9 mouse cellular contexts compared by ENCODE assay signal in the genomic region with DNA sequence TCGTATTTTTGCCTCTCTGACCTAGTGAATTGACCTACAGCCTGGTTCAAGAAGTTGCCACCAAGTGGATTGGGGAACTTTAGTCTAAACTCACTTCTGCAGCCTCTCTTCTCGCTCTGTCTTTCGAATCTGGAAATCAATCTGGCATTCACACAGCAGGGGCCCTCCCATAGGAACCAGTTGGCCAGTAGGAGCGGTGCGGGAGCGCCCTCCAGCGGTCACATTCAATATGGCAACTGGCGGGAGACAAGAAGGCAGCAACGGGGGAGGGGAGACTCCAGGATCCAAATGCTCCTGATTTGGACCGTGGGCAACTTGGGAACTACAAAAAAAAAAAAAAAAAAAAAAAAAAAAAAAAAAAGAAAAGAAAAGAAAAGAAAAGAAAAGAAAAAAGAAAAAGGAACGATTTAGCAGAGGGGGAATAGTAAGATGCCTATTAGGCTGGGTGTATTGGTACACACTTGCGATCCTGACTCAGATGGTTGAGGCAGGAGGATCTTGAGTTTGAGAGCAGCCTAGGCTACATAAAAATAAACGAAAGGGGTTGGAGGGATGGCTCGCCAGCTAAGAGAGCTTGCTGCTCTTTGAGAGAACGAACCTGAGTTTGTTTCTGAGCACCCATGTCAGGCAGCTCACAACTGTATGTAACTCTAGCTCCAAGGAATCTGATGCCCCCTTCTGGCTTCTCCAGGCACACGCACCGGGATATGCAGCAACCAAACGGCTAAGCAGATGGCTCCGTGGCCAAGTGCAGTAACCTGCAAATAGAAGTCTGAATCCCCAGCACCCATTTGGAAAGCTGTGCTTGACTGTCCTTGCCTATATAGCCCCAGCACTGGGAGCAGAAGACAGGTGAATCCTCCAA. TPM values are rescaled to one million over a fixed set of nuclear protein-coding genes. Genes with fewer than 3 reads are reported as not detected.
DNase-seq lines count a peak whose midpoint lies in the region; ATAC-seq and TF ChIP-seq lines count a peak whose summit lies in the region.
"Had no signal": no experiment of that assay in that cellular context is flagged by ENCODE, and none has a peak within 500 bp of the region (broad histone marks: within the 10 kb centered on the region; RNA-seq: fewer than 3 reads in every experiment).

No protein-coding gene starts in this region.

- no peak overlapping the region for H3K9ac ChIP-seq in heart, embryonic 16.5 days (ENCODE audit: low read length)
- no peak overlapping the region for H3K9ac ChIP-seq in liver, embryonic 15.5 days
- H3K9ac ChIP-seq in neural tube, embryonic 15.5 days (replicated peaks): no peak overlapping the region

- DNase-seq in fibroblast of lung, adult 2 months (ENCODE audit: low read depth): peak; percentile 75
- peak; percentile 97 to 99 for DNase-seq in kidney, postnatal 36 days
- peak; percentile 98 for DNase-seq in testis, postnatal 10 days (ENCODE audit: low spot score)

- H3K4me2 ChIP-seq in heart, embryonic 16.5 days (ENCODE audit: low read depth, low read length): 0 out of 2 replicates have a peak overlapping the region, but pooled peaks have one; percentile 2
- H3K4me2 ChIP-seq in liver, embryonic 15.5 days: peak overlapping the region; percentile 27
- no peak overlapping the region for H3K4me2 ChIP-seq in neural tube, embryonic 15.5 days

- peak; percentile 88 for TF ChIP-seq CTCF in C2C12 (IDR thresholded peaks at IDR 0.05; ENCODE audit: control insufficient read depth, insufficient read depth, insufficient read length)
- TF ChIP-seq CTCF in bone marrow macrophage, adult 2 months (IDR thresholded peaks at IDR 0.05; ENCODE audit: low read depth, low read length): peak; percentile 90; the same call in 1 of the 2 replicates

- H3K4me3 ChIP-seq in C2C12 (ENCODE audit: insufficient read depth, poor library complexity, severe bottlenecking): no peak overlapping the region
- H3K4me3 ChIP-seq in bone marrow macrophage, adult 2 months (ENCODE audit: insufficient read depth, low read length): no peak overlapping the region
- no peak overlapping the region for H3K4me3 ChIP-seq in heart, embryonic 16.5 days (ENCODE audit: low read length)
- H3K4me3 ChIP-seq in liver, embryonic 15.5 days (replicated peaks): no peak overlapping the region
- no peak overlapping the region for H3K4me3 ChIP-seq in neural tube, embryonic 15.5 days (replicated peaks)
- H3K4me3 ChIP-seq: erythroblast, embryonic 14.5 days had no signal

- TF ChIP-seq POLR2A in bone marrow macrophage, adult 2 months (IDR thresholded peaks at IDR 0.05; ENCODE audit: borderline replicate concordance, low read depth, low read length): no peak

- no peaks in the 10 kb centered on the region for H3K79me3 ChIP-seq in C2C12 (ENCODE audit: low read depth)

- ATAC-seq in heart, embryonic 16.5 days (replicated peaks; ENCODE audit: extremely low read depth, insufficient read depth, low FRiP score): no peak
- no peak for ATAC-seq in liver, embryonic 15.5 days (ENCODE audit: insufficient read depth)
- ATAC-seq in neural tube, embryonic 15.5 days (ENCODE audit: low FRiP score): no peak

- H3K79me2 ChIP-seq in C2C12 (ENCODE audit: control insufficient read depth, insufficient read depth): no peaks in the 10 kb centered on the region

- H3K9me3 ChIP-seq in heart, embryonic 16.5 days (replicated peaks; ENCODE audit: control insufficient read depth, low read length): no peaks in the 10 kb centered on the region
- no peaks in the 10 kb centered on the region for H3K9me3 ChIP-seq in liver, embryonic 15.5 days (replicated peaks)
- no peaks in the 10 kb centered on the region for H3K9me3 ChIP-seq in neural tube, embryonic 15.5 days (replicated peaks)

- H3K27ac ChIP-seq in bone marrow macrophage, adult 2 months (ENCODE audit: insufficient read depth, low read depth, low read length): no peak overlapping the region
- H3K27ac ChIP-seq in heart, embryonic 16.5 days (ENCODE audit: low read length): no peak overlapping the region
- H3K27ac ChIP-seq in liver, embryonic 15.5 days (replicated peaks): no peak overlapping the region
- H3K27ac ChIP-seq in neural tube, embryonic 15.5 days (replicated peaks): peak overlapping the region; percentile 10; the same call in 1 of the 2 replicates

- no peak overlapping the region for H3ac ChIP-seq in C2C12 (ENCODE audit: control insufficient read depth, insufficient read length, low read depth)

- H3K27me3 ChIP-seq in C2C12 (ENCODE audit: control insufficient read depth, insufficient read depth, insufficient read length): no peaks in the 10 kb centered on the region
- H3K27me3 ChIP-seq in heart, embryonic 16.5 days (ENCODE audit: control insufficient read depth, insufficient read depth, low read length): no peaks in the 10 kb centered on the region
- H3K27me3 ChIP-seq in liver, embryonic 15.5 days: peaks cover 51% of the 10 kb centered on the region
- H3K27me3 ChIP-seq in neural tube, embryonic 15.5 days (replicated peaks): no peaks in the 10 kb centered on the region

- WGBS in heart, embryonic 16.5 days: 9% methylated on average over 19 of the region's 19 CpGs
- WGBS in liver, embryonic 15.5 days (ENCODE audit: insufficient replicate concordance): 5% methylated on average over 19 of the region's 19 CpGs
- WGBS in neural tube, embryonic 15.5 days: 7% methylated on average over 19 of the region's 19 CpGs

- H3K4me1 ChIP-seq in bone marrow macrophage, adult 2 months (ENCODE audit: control insufficient read depth, insufficient read depth, low read length): peaks cover 22% of the 10 kb centered on the region
- H3K4me1 ChIP-seq in heart, embryonic 16.5 days (ENCODE audit: control insufficient read depth, insufficient read depth, low read length): peaks cover 46% of the 10 kb centered on the region
- peaks cover 76% of the 10 kb centered on the region for H3K4me1 ChIP-seq in liver, embryonic 15.5 days (replicated peaks)
- peaks cover 65% of the 10 kb centered on the region for H3K4me1 ChIP-seq in neural tube, embryonic 15.5 days

- no peaks in the 10 kb centered on the region for H3K36me3 ChIP-seq in C2C12 (ENCODE audit: control insufficient read depth, insufficient read depth)
- H3K36me3 ChIP-seq in heart, embryonic 16.5 days (ENCODE audit: control insufficient read depth, insufficient read depth): no peaks in the 10 kb centered on the region
- no peaks in the 10 kb centered on the region for H3K36me3 ChIP-seq in liver, embryonic 15.5 days (replicated peaks)
- no peaks in the 10 kb centered on the region for H3K36me3 ChIP-seq in neural tube, embryonic 15.5 days

TF ChIP-seq in C2C12, 6 proteins besides CTCF, POLR2A, EP300 and RAD21:
- TF ChIP-seq MAX (IDR thresholded peaks at IDR 0.05): peak; percentile 31
- no peak for TF ChIP-seq MYOD1 (IDR thresholded peaks at IDR 0.05; ENCODE audit: control insufficient read depth, insufficient read length, low read depth)

RNA-seq across cellular contexts. Expression of gene Actg1, which starts 40.5 kb away (rescaled TPM):
- 7,516 TPM for polyA plus RNA-seq in C2C12 (2012; fragmentation: generic; extraction: Trizol)
- polyA plus RNA-seq in bone marrow macrophage, adult 2 months (2012; ENCODE audit: insufficient read depth, insufficient read length, missing spikeins): 2,086 and 2,131 TPM in 2 replicates
- polyA plus RNA-seq in heart, embryonic 16.5 days (2015; fragmentation: Nextera tagmentation; extraction: Ambion mirVana): 1,134 and 1,179 TPM in 2 replicates
- polyA plus RNA-seq in liver, embryonic 15.5 days (2015; fragmentation: Nextera tagmentation; extraction: Ambion mirVana): 559 and 587 TPM in 2 replicates
- polyA plus RNA-seq in neural tube, embryonic 15.5 days (2015; fragmentation: Nextera tagmentation; extraction: Ambion mirVana): 3,602 and 3,776 TPM in 2 replicates

RNA-seq across cellular contexts. Expression of gene Fscn2, which starts 53.5 kb away (rescaled TPM):
- 0.25 TPM for polyA plus RNA-seq in C2C12 (2012; fragmentation: generic; extraction: Trizol)
- polyA plus RNA-seq in bone marrow macrophage, adult 2 months (2012; ENCODE audit: insufficient read depth, insufficient read length, missing spikeins): not detected in 2 replicates
- 0.71 and 0.91 TPM in 2 replicates for polyA plus RNA-seq in heart, embryonic 16.5 days (2015; fragmentation: Nextera tagmentation; extraction: Ambion mirVana)
- not detected in 2 replicates for polyA plus RNA-seq in liver, embryonic 15.5 days (2015; fragmentation: Nextera tagmentation; extraction: Ambion mirVana)
- 0.64 and 1.4 TPM in 2 replicates for polyA plus RNA-seq in neural tube, embryonic 15.5 days (2015; fragmentation: Nextera tagmentation; extraction: Ambion mirVana)
- polyA plus RNA-seq: erythroblast, embryonic 14.5 days had no signal
